Mouse (Mus musculus) kidney, postnatal 0 days (tissue): ENCODE measurements around the gene Ccdc7a. TPM values are rescaled to one million over a fixed set of nuclear protein-coding genes. Genes with fewer than 3 reads are reported as not detected.
A peak's percentile ranks its signal among the peaks of the same experiment; 100 is the strongest.

Experiments used
- ATAC-seq: fragments of 200-750 bp; cut with Nextera tagmentation; replicated peaks from 2 replicates; pipeline ENCODE4 v1.8.0; 2017; ENCODE audit warnings: low read depth, moderate number of reproducible peaks, moderate TSS enrichment, moderate library complexity; ENCODE audit not compliant: low FRiP score
- DNase-seq: peaks from one replicate; pipeline ENCODE4 v3.0.0-alpha.2; 2016; ENCODE audit warnings: low spot score
- H3K27ac ChIP-seq: fragments of 300-500 bp; sonication (generic); 2 replicates; pipeline ENCODE4 v1.5.1; 2014; ENCODE audit warnings: mild to moderate bottlenecking
- H3K27me3 ChIP-seq: fragments of 300-500 bp; sonication (generic); 2 replicates; pipeline ENCODE4 v1.6.1; 2014; ENCODE audit warnings: low read length, mixed read lengths; ENCODE audit not compliant: insufficient read depth
- H3K36me3 ChIP-seq: fragments of 300-500 bp; sonication (generic); 2 replicates; pipeline ENCODE4 v1.6.1; 2014; ENCODE audit warnings: low read length, mixed read lengths; ENCODE audit not compliant: insufficient read depth
- H3K4me1 ChIP-seq: fragments of 300-500 bp; sonication (generic); replicated peaks from 2 replicates; pipeline ENCODE4 v1.6.1; 2014; ENCODE audit warnings: antibody characterized with exemption, low read length, mixed read lengths; ENCODE audit not compliant: insufficient read depth
- H3K4me2 ChIP-seq: fragments of 300-500 bp; sonication (generic); 2 replicates; pipeline ENCODE4 v1.6.1; 2014; ENCODE audit warnings: mild to moderate bottlenecking, low read length, moderate library complexity, mixed read lengths
- H3K4me3 ChIP-seq: fragments of 300-500 bp; sonication (generic); replicated peaks from 2 replicates; pipeline ENCODE4 v1.5.1; 2014; ENCODE audit warnings: low read depth, low read length
- H3K9ac ChIP-seq: fragments of 300-500 bp; sonication (generic); 2 replicates; pipeline ENCODE4 v1.6.1; 2014; ENCODE audit warnings: low read depth, low read length
- H3K9me3 ChIP-seq: fragments of 300-500 bp; sonication (generic); replicated peaks from 2 replicates; pipeline ENCODE4 v1.6.1; 2016; ENCODE audit warnings: low read length, inconsistent platforms, mixed read lengths
- CTCF ChIP-seq: IDR thresholded peaks from 2 replicates; pipeline ENCODE4 v1.5.1; 2016; ENCODE audit warnings: antibody characterized with exemption, low read depth, mild to moderate bottlenecking, moderate library complexity
- WGBS: fragments of 180-500 bp; shearing (Covaris S2); extraction: QIAGEN DNeasy Blood & Tissue Kit; methylation state at CpG from one replicate; pipeline ENCODE4 v1.1.7; 2014; 5-methylcytosine and 5-hydroxymethylcytosine counted together
- polyA plus RNA-seq: library from polyadenylated mRNA; unstranded; fragments of >200 nt; fragmentation: Nextera tagmentation; extraction: Ambion mirVana; gene quantifications from 2 replicates; pipeline ENCODE4 v1.2.1, GENCODE M21; 2015

Gene Ccdc7a
- polyA plus RNA-seq, 1 experiment from 2014 or later: not detected

DNA sequence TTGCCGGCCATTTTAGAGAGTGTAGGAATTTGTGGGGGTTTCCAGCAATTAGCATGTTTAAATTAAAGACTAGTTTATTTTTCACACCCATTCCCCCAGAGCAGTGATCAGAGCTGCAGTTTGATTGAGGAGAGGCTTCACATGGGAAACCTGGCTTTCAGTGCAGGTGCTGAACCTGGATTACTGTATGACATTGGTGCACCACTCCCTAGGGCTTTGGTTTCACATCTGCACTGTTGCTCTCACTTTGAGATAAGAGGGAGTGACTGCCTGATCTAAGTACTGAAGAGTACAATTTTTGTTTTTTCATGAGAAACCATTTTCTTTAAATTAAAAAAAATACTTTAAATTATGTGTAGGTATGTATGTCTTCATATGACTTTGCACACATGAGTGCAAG lies 375.3 kb downstream of the Ccdc7a start:
- no peaks in the 10 kb centered on the region for H3K27me3 ChIP-seq
- H3K9me3 ChIP-seq: no peaks in the 10 kb centered on the region
- H3K4me3 ChIP-seq: no peak overlapping the region
- DNase-seq (no peak), ATAC-seq (no peak)
- no peak for TF ChIP-seq CTCF
- H3K4me2 ChIP-seq: 0 out of 2 replicates have a peak overlapping the region, but pooled peaks have one; percentile 8
- H3K36me3 ChIP-seq: no peaks in the 10 kb centered on the region
- H3K4me1 ChIP-seq: peaks cover 7% of the 10 kb centered on the region
- H3K9ac ChIP-seq: no peak overlapping the region
- WGBS: 67% methylated on average over 1 of the region's 1 CpGs
- no peak overlapping the region for H3K27ac ChIP-seq

GRCm38 (mm10) chr8:128688679-128689078 lies 376.6 kb downstream of the Ccdc7a start:
- peaks cover 7% of the 10 kb centered on the region for H3K4me1 ChIP-seq
- 65% methylated on average over 3 of the region's 3 CpGs for WGBS
- no peaks in the 10 kb centered on the region for H3K36me3 ChIP-seq
- H3K4me3 ChIP-seq: no peak overlapping the region
- H3K4me2 ChIP-seq: no peak overlapping the region
- no peak overlapping the region for H3K27ac ChIP-seq
- TF ChIP-seq CTCF: no peak
- no peak overlapping the region for H3K9ac ChIP-seq
- no peaks in the 10 kb centered on the region for H3K9me3 ChIP-seq
- no peaks in the 10 kb centered on the region for H3K27me3 ChIP-seq
- DNase-seq: no peak
- no peak for ATAC-seq

GRCm38 (mm10) chr8:128686429-128686990 lies 378.8 kb downstream of the Ccdc7a start:
- no peak for ATAC-seq
- DNase-seq: no peak
- H3K27me3 ChIP-seq: no peaks in the 10 kb centered on the region
- no peaks in the 10 kb centered on the region for H3K9me3 ChIP-seq
- H3K27ac ChIP-seq: peak overlapping the region; percentile 99
- 0% methylated on average over 2 of the region's 2 CpGs for WGBS
- TF ChIP-seq CTCF: no peak
- peak overlapping the region; percentile 99 for H3K9ac ChIP-seq
- peaks cover 7% of the 10 kb centered on the region for H3K4me1 ChIP-seq
- H3K4me2 ChIP-seq: peak overlapping the region; percentile 75
- no peaks in the 10 kb centered on the region for H3K36me3 ChIP-seq
- peak overlapping the region; percentile 92 for H3K4me3 ChIP-seq

GRCm38 (mm10) chr8:128685507-128686428 lies 379.5 kb downstream of the Ccdc7a start, which contains the start of gene Itgb1:
Gene Itgb1 (plus strand): TSS chr8:128685654.
- Histone ChIP-seq H3K27me3 (no peaks in the 10 kb centered on the region), H3K36me3 (no peaks in the 10 kb centered on the region), H3K27ac (peak within 1 kb of the TSS; percentile 99), H3K9me3 (no peaks in the 10 kb centered on the region), H3K4me1 (peaks cover 7% of the 10 kb centered on the region), H3K4me2 (peak within 1 kb of the TSS; percentile 75), H3K9ac (peak within 1 kb of the TSS; percentile 99), H3K4me3 (peak within 1 kb of the TSS; percentile 92)
- peak; percentile 45 for TF ChIP-seq CTCF
- WGBS: under 1% methylated on average over 105 of the region's 113 CpGs
- ATAC-seq (peak; percentile 95), DNase-seq (peak; percentile 97)

DNA sequence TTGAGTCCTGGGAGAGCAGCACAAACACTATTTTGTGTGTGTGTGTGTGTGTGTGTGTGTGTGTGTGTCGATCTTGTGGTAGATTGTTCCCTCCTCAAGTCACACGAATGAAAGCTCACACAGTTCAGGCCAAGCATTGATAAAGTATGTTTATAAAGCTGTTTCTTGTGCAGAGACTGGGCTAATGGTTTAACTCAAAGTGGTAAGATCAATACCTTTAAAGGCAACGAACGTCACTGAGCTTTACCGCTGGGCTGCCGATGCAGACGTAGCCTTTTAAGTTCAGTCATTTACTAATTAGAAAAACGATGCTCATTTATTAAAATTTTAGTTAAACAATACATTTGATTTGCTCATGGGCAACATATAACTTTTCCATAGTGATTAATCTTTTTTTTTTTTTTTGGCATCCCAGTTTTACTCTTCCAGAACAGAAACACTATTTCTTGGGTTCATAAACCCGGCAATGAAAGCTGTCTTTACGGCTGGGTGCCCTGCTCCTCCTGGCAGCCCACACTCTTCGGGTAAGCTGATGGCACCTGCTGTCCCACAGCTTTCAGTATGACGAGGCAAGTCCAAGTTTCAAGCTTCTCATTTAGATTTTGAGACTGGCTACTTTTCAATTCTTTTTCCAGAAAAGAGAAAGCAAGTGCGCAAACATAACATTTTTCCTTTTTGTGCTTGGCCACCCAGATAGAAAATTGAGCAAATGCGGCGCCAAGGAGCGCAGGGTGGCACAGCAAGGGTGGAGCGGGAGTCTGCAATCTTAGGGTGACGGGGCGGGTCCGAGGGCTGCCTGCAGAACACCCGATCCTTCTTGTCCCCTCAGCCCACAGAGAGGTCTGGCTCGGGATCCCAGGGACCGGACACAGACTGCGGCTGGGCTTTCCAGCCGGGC lies 380.5 kb downstream of the Ccdc7a start:
- no peaks in the 10 kb centered on the region for H3K27me3 ChIP-seq
- no peaks in the 10 kb centered on the region for H3K36me3 ChIP-seq
- H3K4me2 ChIP-seq: peak overlapping the region; percentile 75
- peak; percentile 73 for DNase-seq
- H3K9ac ChIP-seq: peak overlapping the region; percentile 99
- TF ChIP-seq CTCF: no peak
- no peak for ATAC-seq
- no peaks in the 10 kb centered on the region for H3K9me3 ChIP-seq
- H3K4me3 ChIP-seq: peak overlapping the region; percentile 92
- H3K4me1 ChIP-seq: peaks cover 7% of the 10 kb centered on the region; the same call in 1 of the 2 replicates
- WGBS: 6% methylated on average over 25 of the region's 25 CpGs
- H3K27ac ChIP-seq: peak overlapping the region; percentile 99

Other genes with a start within 250 kb of the Ccdc7a start
- not detected in 2 replicates for gene Ccdc7b, start 1.6 kb upstream of the Ccdc7a start, polyA plus RNA-seq
- not detected in 2 replicates for gene Gm10999, start 66.1 kb upstream of the Ccdc7a start, polyA plus RNA-seq
- 24.8 and 30.4 TPM in 2 replicates for gene 2610044O15Rik8, start 168.9 kb upstream of the Ccdc7a start, polyA plus RNA-seq